24 mouse cellular contexts compared by ENCODE assay signal in genomic region chr1:188221226-188221792, GRCm38 (mm10). TPM values are rescaled to one million over a fixed set of nuclear protein-coding genes. Genes with fewer than 3 reads are reported as not detected.
DNase-seq lines count a peak whose midpoint lies in the region; TF ChIP-seq lines count a peak whose summit lies in the region.
"Had no signal": no experiment of that assay in that cellular context is flagged by ENCODE, and none has a peak within 500 bp of the region (broad histone marks: within the 10 kb centered on the region; RNA-seq: fewer than 3 reads in every experiment).

No protein-coding gene starts in this region.

- peak overlapping the region; percentile 52 for H3K27ac ChIP-seq in embryonic fibroblast, embryonic 13.5 days (ENCODE audit: insufficient read depth, low read length)
- H3K27ac ChIP-seq: embryonic facial prominence, embryonic 10.5 days; heart, embryonic 10.5 days; hindbrain, embryonic 13.5 days; intestine, embryonic 15.5 days; limb, embryonic 10.5 days; liver, embryonic 13.5 days; lung, embryonic 15.5 days; midbrain, embryonic 15.5 days had no signal

- H3K4me3 ChIP-seq in embryonic fibroblast, embryonic 13.5 days (ENCODE audit: insufficient read depth, low read length): no peak overlapping the region
- H3K4me3 ChIP-seq: embryonic facial prominence, embryonic 10.5 days; erythroblast, embryonic 14.5 days; heart, embryonic 10.5 days; hindbrain, embryonic 13.5 days; intestine, embryonic 15.5 days; limb, embryonic 10.5 days; liver, embryonic 13.5 days; lung, embryonic 15.5 days; midbrain, embryonic 15.5 days had no signal

- no peak for TF ChIP-seq POLR2A in embryonic fibroblast, embryonic 13.5 days (IDR thresholded peaks at IDR 0.05; ENCODE audit: low read depth, low read length)

- DNase-seq in layer of hippocampus, adult 8-10 months (ENCODE audit: low spot score in 2 of 2): peak; percentile 6 to 10
- no peak for DNase-seq in layer of hippocampus, postnatal 25 days (ENCODE audit: extremely low spot score in 1 of 2, low spot score in 1 of 2)
- DNase-seq in right cerebral cortex, adult 2 months (ENCODE audit: low spot score in 2 of 2): peak; percentile 30 to 32
- DNase-seq in right cerebral cortex, postnatal 10 days (ENCODE audit: low spot score in 2 of 2): no peak
- DNase-seq in spleen, postnatal 36 days (ENCODE audit: low spot score in 2 of 2): no peak
- DNase-seq in cerebellum, adult 11 months: no peak
- DNase-seq: adrenal gland, adult 8-10 months; cerebellum, adult 11-12 months; cerebellum, postnatal 25 days; gastrocnemius, postnatal 25 days; heart, postnatal 14 days; liver, embryonic 13.5 days; thymus, adult 18-20 months had no signal

- TF ChIP-seq CTCF in embryonic fibroblast, embryonic 13.5 days (IDR thresholded peaks at IDR 0.05; ENCODE audit: borderline replicate concordance, insufficient read depth, low read length): no peak

- no peaks in the 10 kb centered on the region for H3K4me1 ChIP-seq in embryonic fibroblast, embryonic 13.5 days (ENCODE audit: control insufficient read depth, insufficient read depth, low read length)
- H3K4me1 ChIP-seq: embryonic facial prominence, embryonic 10.5 days; heart, embryonic 10.5 days; hindbrain, embryonic 13.5 days; intestine, embryonic 15.5 days; limb, embryonic 10.5 days; liver, embryonic 13.5 days; lung, embryonic 15.5 days; midbrain, embryonic 15.5 days had no signal

RNA-seq across cellular contexts. Expression of gene Ush2a, which starts 40.5 kb away (rescaled TPM):
- under 1 TPM; 0.11 to 0.39 (median 0.23) TPM for total RNA-seq in layer of hippocampus, adult 8-10 months (2022)
- total RNA-seq in layer of hippocampus, postnatal 25 days (2021): under 1 TPM; 0.05 to 0.14 TPM
- polyA plus RNA-seq in embryonic fibroblast, embryonic 13.5 days (2011; ENCODE audit: insufficient read length, low read depth, missing spikeins): not detected in 2 replicates
- total RNA-seq: gastrocnemius, postnatal 25 days; megakaryocyte, adult 5-6 weeks had no signal
- polyA plus RNA-seq: erythroblast, embryonic 14.5 days; liver, embryonic 13.5 days; small intestine, adult 2 months had no signal

Comparison
In these comparisons a context has a peak if more than half of its experiments do, and no peak if none do; other contexts are left out.
1. DNase-seq: peak in layer of hippocampus, adult 8-10 months (2 of 2) and right cerebral cortex, adult 2 months (2 of 2); none in layer of hippocampus, postnatal 25 days (0 of 2), right cerebral cortex, postnatal 10 days (0 of 2), spleen, postnatal 36 days (0 of 2) and cerebellum, adult 11 months (single experiment).